Mouse (Mus musculus) kidney, embryonic 16.5 days (tissue): ENCODE data around the gene Ugt2a1. TPM values are rescaled to one million over a fixed set of nuclear protein-coding genes. Genes with fewer than 3 reads are reported as not detected.
A peak's percentile ranks its signal among the peaks of the same experiment; 100 is the strongest.
"Not testable (repeated sequence)": the region's sequence is repeated elsewhere in the genome, so short reads cannot be mapped to it uniquely, and the experiment has no call there.

Source experiments
- ATAC-seq: fragments of 200-750 bp; cut with Nextera tagmentation; 2 replicates; pipeline ENCODE4 v1.8.0; 2017; ENCODE audit warnings: moderate TSS enrichment; ENCODE audit not compliant: low FRiP score, low TSS enrichment
- H3K27ac ChIP-seq: fragments of 300-500 bp; sonication (generic); 2 replicates; pipeline ENCODE4 v1.5.1; 2014; ENCODE audit warnings: low read length
- H3K27me3 ChIP-seq: fragments of 300-500 bp; sonication (generic); 2 replicates; pipeline ENCODE4 v1.6.1; 2014; ENCODE audit warnings: low read length, control low read depth, mixed read lengths; ENCODE audit not compliant: insufficient read depth
- H3K36me3 ChIP-seq: fragments of 300-500 bp; sonication (generic); 2 replicates; pipeline ENCODE4 v1.6.1; 2014; ENCODE audit warnings: low read length, control low read depth, mixed read lengths; ENCODE audit not compliant: insufficient read depth
- H3K4me1 ChIP-seq: fragments of 300-500 bp; sonication (generic); 2 replicates; pipeline ENCODE4 v1.6.1; 2014; ENCODE audit warnings: low read length, control low read depth, mixed read lengths; ENCODE audit not compliant: insufficient read depth
- H3K4me2 ChIP-seq: fragments of 300-500 bp; sonication (generic); replicated peaks from 2 replicates; pipeline ENCODE4 v1.6.1; 2014; ENCODE audit warnings: low read depth, low read length
- H3K4me3 ChIP-seq: fragments of 300-500 bp; sonication (generic); 2 replicates; pipeline ENCODE4 v1.5.1; 2014; ENCODE audit warnings: mild to moderate bottlenecking, low read length
- H3K9ac ChIP-seq: fragments of 300-500 bp; sonication (generic); replicated peaks from 2 replicates; pipeline ENCODE4 v1.6.1; 2014; ENCODE audit warnings: low read length
- H3K9me3 ChIP-seq: fragments of 300-500 bp; sonication (generic); 2 replicates; pipeline ENCODE4 v1.6.1; 2016; ENCODE audit warnings: low read length, control low read depth
- WGBS: fragments of 180-500 bp; shearing (Covaris S2); extraction: QIAGEN DNeasy Blood & Tissue Kit; methylation state at CpG from one replicate; pipeline ENCODE4 v1.1.7; 2014; 5-methylcytosine and 5-hydroxymethylcytosine counted together
- polyA plus RNA-seq: library from polyadenylated mRNA; unstranded; fragments of >200 nt; fragmentation: Nextera tagmentation; extraction: Ambion mirVana; gene quantifications from 2 replicates; pipeline ENCODE4 v1.2.1, GENCODE M21; 2015

Ugt2a1 gene
- polyA plus RNA-seq, 1 experiment from 2014 or later: not detected

GRCm38 (mm10) chr5:87482160-87482559 is 8.5 kb downstream of the Ugt2a1 start, which contains the start of gene Ugt2a2:
Gene Ugt2a2 (minus strand): TSS chr5:87482260.
- Histone ChIP-seq H3K9me3 (no peaks in the 10 kb centered on the region), H3K9ac (no peak within 1 kb of the TSS), H3K27me3 (no peaks in the 10 kb centered on the region), H3K4me2 (no peak within 1 kb of the TSS), H3K36me3 (no peaks in the 10 kb centered on the region), H3K4me1 (no peaks in the 10 kb centered on the region), H3K4me3 (no peak within 1 kb of the TSS), H3K27ac (no peak within 1 kb of the TSS)
- 79% methylated on average over 5 of the region's 5 CpGs for WGBS
- ATAC-seq: no peak

GRCm38 (mm10) chr5:87458810-87459209 is 31.9 kb downstream of the Ugt2a1 start:
- no peak overlapping the region for H3K4me2 ChIP-seq
- 35% methylated on average over 1 of the region's 1 CpGs for WGBS
- no peaks in the 10 kb centered on the region for H3K36me3 ChIP-seq
- H3K4me3 ChIP-seq: no peak overlapping the region
- H3K9ac ChIP-seq: no peak overlapping the region
- H3K27me3 ChIP-seq: no peaks in the 10 kb centered on the region
- no peak overlapping the region for H3K27ac ChIP-seq
- no peaks in the 10 kb centered on the region for H3K4me1 ChIP-seq
- H3K9me3 ChIP-seq: no peaks in the 10 kb centered on the region
- no peak for ATAC-seq

DNA sequence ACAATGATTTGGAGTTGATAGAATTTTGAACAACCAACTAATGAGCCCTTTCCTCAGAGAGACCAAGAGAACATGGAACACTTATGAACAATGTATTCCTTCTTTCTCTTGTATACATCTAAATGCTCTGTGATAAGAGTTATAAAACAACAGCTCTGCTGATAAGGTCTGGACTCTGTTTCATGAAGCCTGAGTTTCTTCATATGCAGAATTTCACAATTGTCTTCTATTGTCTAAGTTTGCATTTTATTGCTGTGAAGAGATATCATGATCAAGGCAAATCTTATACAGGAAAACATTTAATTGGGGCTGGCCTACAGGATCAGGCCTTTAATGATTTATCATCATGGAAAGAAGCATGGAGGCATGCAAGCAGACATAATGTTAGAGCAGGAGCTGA is 33.0 kb downstream of the Ugt2a1 start:
- Histone ChIP-seq H3K27me3 (no peaks in the 10 kb centered on the region), H3K36me3 (no peaks in the 10 kb centered on the region), H3K27ac (no peak overlapping the region), H3K9ac (no peak overlapping the region), H3K4me1 (no peaks in the 10 kb centered on the region), H3K9me3 (no peaks in the 10 kb centered on the region), H3K4me3 (no peak overlapping the region), H3K4me2 (no peak overlapping the region)
- ATAC-seq: no peak

DNA sequence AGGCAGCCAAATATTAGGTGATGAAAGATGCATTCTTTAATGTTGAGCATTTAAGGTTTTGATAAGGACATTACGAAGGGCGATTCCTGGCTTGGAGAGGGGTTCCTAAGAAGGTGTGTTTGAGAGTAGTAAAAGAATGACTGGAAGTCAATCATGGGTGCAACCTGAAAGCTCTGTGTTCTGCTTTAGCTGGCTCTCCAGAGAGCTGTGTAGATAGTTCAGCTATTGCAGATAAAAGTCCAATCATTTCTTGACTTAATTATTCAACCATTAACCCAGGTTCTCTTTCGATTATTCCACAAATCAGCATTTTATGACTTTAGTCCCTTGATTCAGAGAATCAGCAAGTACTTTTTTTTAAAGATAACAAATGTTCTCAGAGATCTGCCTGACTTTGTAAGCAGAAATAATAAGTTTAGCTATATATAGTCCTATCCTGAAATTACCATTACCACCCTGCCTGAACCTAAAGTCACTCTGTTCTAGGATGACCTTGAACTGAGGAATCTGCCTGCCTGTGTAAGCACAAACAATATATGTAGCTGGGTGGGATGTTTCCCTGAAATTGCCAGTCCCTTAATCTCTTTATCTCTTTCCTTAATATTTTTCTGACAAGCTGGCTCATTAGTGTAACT is 34.3 kb downstream of the Ugt2a1 start:
- no peak overlapping the region for H3K9ac ChIP-seq
- H3K36me3 ChIP-seq: no peaks in the 10 kb centered on the region
- ATAC-seq: no peak
- no peaks in the 10 kb centered on the region for H3K9me3 ChIP-seq
- H3K4me1 ChIP-seq: no peaks in the 10 kb centered on the region
- no peak overlapping the region for H3K27ac ChIP-seq
- 61% methylated on average over 3 of the region's 3 CpGs for WGBS
- H3K4me3 ChIP-seq: no peak overlapping the region
- no peaks in the 10 kb centered on the region for H3K27me3 ChIP-seq
- H3K4me2 ChIP-seq: no peak overlapping the region

DNA sequence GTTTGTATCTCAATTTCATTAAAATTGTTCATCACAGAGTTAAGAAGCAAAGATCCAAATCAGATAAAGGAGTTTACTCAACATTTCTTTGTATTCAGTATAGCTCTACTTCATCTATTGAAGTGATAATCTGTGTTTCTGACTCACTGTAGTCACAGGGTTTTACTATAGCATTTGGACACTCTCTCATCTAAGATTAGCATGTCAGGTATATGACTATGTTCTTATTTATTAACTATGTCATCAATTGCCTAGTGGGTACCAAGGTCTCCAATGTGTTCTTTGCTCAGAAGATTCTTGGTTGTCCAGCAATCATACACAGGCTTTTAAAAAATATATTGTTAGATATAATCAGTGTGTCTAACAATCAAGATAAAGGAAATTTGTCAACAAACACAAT is 35.2 kb downstream of the Ugt2a1 start:
- Histone ChIP-seq H3K27me3 (no peaks in the 10 kb centered on the region), H3K4me1 (no peaks in the 10 kb centered on the region), H3K36me3 (no peaks in the 10 kb centered on the region), H3K9ac (no peak overlapping the region), H3K27ac (no peak overlapping the region), H3K4me3 (no peak overlapping the region), H3K9me3 (no peaks in the 10 kb centered on the region), H3K4me2 (no peak overlapping the region)
- ATAC-seq: no peak

DNA sequence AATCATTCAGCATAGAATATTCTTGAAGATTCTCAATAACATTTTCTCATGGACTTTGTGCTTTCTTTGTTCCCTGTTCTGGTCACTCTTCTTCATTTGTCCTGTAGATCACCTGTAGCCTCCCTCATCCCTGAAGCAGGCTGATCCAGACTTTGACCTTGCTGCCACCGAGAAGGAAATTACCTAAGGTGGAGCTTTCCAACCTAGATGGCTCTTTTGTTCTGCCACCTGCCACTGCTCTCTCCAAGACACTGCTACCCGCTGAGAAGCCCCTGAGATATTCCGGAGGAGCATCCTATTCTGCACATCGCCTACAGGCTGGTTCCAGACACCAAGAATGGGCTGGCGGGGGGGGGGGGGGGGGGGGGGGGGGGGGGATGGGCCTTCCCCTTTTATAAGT is 38.2 kb downstream of the Ugt2a1 start:
- H3K4me3 ChIP-seq, H3K9me3 ChIP-seq, ATAC-seq, H3K4me1 ChIP-seq, H3K27ac ChIP-seq, H3K27me3 ChIP-seq, H3K36me3 ChIP-seq, H3K4me2 ChIP-seq, H3K9ac ChIP-seq: not testable (repeated sequence)
- 75% methylated on average over 2 of the region's 5 CpGs for whole genome bisulfite sequencing

- H3K27me3 ChIP-seq: no peaks in the 10 kb centered on the region
- 48% methylated on average over 3 of the region's 3 CpGs for WGBS
- peak; percentile 54; the same call in 1 of the 2 replicates for ATAC-seq
Observed at GRCm38 (mm10) chr5:87436264-87436663, 54.4 kb downstream of the Ugt2a1 start.

DNA sequence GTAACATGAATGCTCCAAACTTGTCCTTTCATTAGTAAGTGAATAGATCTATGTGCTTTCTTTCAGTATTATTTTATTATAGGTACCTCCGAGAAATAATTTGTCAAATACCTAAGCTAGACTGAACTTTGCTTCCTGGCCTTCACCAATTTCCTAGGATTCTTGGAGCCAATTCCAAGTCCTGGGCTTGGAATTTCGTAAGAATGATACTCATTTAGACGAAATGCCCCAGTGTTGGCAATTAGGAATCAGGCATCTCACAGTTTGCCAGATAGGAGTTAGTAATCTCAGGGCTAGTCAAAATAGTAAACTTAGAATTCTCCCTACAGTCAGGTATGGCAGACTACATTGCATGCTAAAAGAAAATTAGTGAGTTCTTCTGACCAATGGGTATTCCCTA is 65.0 kb downstream of the Ugt2a1 start:
- no peaks in the 10 kb centered on the region for H3K36me3 ChIP-seq
- H3K4me3 ChIP-seq: no peak overlapping the region
- H3K27me3 ChIP-seq: no peaks in the 10 kb centered on the region
- H3K27ac ChIP-seq: no peak overlapping the region
- H3K9ac ChIP-seq: no peak overlapping the region
- WGBS: 83% methylated on average over 3 of the region's 3 CpGs
- no peak for ATAC-seq
- H3K4me1 ChIP-seq: no peaks in the 10 kb centered on the region
- H3K9me3 ChIP-seq: no peaks in the 10 kb centered on the region
- H3K4me2 ChIP-seq: no peak overlapping the region

More at GRCm38 (mm10) chr5:87436264-87436663, 54.4 kb downstream of the Ugt2a1 start:
- Histone ChIP-seq H3K4me2 (no peak overlapping the region), H3K9ac (no peak overlapping the region), H3K36me3 (no peaks in the 10 kb centered on the region), H3K9me3 (no peaks in the 10 kb centered on the region), H3K4me3 (no peak overlapping the region), H3K27ac (no peak overlapping the region), H3K4me1 (no peaks in the 10 kb centered on the region)

DNA sequence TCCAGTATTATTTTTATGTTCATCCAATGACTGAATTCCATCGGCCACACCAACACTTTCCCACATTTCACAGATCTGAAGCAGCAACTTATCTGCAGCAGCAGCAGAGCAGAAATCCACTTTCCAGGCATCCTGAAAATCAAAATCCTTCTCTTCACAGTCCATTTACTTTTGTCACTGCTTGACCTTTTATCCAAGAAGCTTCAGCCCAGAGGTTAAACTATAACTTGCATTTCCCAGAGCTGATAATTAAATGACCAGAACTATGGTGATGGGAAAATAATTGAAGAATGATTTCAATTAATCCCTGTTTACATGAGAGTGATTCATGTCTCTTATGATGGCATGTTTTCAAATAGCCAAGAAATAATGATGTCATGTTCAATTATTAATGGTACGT is 66.6 kb downstream of the Ugt2a1 start, which contains the start of gene Ugt2b38:
Gene Ugt2b38, minus strand, starts transcription at position 163 of the 400 bp plus-strand sequence.
- not testable (repeated sequence) for H3K4me2 ChIP-seq, H3K4me1 ChIP-seq, H3K36me3 ChIP-seq, H3K4me3 ChIP-seq, H3K9ac ChIP-seq, H3K27me3 ChIP-seq, H3K27ac ChIP-seq, H3K9me3 ChIP-seq
- WGBS: 84% methylated on average over 1 of the region's 2 CpGs
- 0 out of 2 replicates have a peak, but pooled peaks have one; percentile 27 for ATAC-seq
